Mouse (Mus musculus): ENCODE results near the gene Insm1.

The Insm1 gene

DNA sequence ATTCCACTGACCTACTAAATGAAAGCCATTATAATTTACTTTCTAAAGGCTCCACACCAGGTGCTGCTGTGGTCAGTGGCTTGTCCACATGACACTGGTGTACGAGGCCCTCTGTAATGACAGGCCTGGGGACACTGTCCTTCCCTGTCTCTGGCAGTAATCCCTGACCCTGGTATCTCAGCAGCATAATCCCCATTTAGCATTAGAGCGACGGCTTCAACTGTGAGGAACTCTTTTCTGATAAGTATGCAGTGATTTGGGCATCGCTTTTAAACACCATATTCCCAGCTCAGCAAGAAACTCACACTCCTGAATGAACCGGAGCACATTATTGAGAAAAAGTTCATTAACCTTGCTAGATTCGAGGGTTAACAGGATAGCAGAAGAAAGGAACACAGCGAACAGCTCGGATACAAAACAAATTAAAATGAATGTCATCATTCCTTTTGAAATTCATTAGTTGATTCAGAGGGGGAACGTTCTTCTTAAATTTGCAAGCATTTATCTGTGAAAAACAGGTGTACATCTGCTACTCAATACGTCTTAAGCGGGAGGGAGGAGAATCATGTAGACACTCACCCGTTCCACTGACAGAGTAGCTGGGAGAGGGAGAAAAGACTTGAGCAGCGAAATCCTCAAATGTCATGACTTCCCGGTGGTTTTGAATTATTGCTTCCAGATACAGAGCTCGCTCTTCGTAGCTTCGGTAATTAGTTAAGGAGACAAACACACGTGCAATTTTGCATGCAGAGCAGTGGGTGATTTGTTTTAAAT, 38.3 kb downstream of the Insm1 start:
- in situ Hi-C loops (cut with MboI, MseI), result no loop called here

DNA sequence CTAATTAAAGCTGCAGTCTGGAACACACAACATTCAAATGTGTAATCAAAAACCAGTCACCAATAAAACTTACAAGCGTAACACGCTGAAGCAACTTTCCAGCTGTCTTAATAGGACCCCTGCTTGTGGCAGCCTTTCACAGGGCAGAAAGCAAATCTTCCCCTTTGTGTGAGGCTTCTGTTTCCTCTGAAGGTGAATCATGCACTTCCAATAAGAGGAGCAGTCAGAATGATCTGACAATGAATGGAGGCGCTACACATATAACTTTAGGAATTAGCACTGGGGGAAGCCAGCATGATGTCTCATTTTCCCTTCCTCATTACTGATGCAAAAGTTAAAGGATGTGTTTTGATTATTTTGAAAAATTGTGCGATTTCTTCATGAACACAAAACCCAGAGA, 39.4 kb downstream of the Insm1 start:
- in situ Hi-C loops (cut with MboI, MseI), result no loop called here

DNA sequence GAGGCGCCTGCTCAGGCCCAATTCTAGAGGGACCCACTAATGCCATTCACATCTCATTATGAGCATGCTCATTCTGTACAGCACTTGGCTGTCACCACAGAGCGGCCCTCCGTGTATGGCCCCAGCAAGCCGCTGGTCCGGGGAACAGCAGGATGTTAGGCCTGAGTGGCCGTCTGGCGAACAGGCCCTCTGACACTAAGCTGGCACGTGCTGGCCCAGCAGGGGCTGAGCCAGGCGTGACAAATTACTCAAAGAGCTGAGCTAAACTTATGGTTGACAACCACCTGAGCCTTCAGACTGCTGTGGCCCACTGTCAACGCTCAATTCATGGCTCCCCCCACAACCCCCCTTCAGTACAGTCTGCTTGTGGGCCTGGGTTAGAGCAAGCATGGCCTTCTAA, 40.5 kb downstream of the Insm1 start:
- in situ Hi-C loops (cut with MboI, MseI), result no loop called here

DNA sequence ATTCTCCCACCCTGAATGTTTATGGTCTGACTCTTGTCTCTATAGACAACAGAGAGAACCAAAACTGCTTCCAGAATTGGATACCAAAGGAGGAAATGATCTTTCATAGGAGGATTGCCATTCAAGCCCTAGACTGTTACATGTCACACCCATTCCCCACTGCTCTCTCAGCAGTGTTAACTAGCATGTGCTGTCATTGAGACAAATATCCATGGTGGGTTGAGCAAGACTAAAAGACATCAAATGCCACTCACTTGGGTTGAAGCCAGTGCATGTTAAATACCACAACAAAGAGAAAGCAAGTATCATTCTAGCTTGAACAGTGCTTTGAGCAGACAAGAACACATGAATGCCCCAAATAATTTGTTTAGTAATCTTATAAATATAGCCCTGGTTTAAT, 41.2 kb downstream of the Insm1 start:
- in situ Hi-C loops (cut with MboI, MseI), result no loop called here

DNA sequence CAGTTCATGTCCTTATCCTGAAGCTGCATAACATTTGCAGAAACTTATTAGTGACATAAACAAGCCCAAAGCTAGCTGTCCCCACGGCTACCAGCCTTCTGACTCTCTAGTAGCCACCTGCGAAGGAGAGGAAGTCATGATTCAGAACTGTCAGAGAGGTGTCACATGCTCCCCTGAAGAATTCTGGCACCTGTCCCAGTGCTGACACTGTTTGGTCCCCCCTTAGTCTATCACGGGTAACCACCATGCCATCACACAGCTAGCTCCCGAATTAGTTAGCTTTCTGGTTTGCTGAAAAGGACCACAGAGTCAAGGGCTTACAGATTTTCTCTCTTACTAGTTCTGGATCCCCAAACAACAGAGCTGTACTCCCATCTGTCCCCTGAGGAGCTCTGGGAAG, 43.3 kb downstream of the Insm1 start:
- in situ Hi-C loops (cut with MboI, MseI), result no loop called here

DNA sequence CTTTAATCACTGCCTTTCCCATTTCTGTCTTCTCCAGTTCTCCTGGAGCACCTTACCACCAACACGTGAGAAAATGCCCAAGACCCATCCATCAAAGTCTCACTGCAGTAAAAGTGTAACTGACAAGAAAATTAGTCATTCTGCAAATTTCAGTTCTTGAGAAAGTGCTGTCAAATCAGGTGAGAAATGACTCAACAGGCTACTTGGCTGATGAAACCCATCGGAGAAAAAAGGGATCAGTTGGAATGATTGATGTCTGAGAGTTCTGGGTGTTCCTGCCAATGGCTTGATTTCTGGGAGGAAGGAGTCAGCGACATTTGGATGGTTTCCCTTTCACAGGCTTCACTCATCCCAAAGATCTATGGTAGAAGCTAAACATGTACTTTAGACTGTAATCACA, 44.8 kb downstream of the Insm1 start:
- in situ Hi-C loops (cut with MboI, MseI), result no loop called here
